Mouse (Mus musculus) spleen, adult 2 months (tissue): Measurements from ENCODE around the gene Dmrta2.

ENCODE experiments used
- CTCF ChIP-seq: fragments of 200-500 bp; IDR thresholded peaks from 2 replicates; pipeline ENCODE4 v1.5.1; 2011; ENCODE audit warnings: mild to moderate bottlenecking, inconsistent platforms; ENCODE audit not compliant: insufficient read depth, insufficient read length, insufficient replicate concordance; ENCODE audit errors: extremely low read depth
- POLR2A ChIP-seq: fragments of 200-500 bp; IDR thresholded peaks from 2 replicates; pipeline ENCODE4 v1.6.1; 2011; ENCODE audit warnings: low read depth, low read length, inconsistent platforms

DNA sequence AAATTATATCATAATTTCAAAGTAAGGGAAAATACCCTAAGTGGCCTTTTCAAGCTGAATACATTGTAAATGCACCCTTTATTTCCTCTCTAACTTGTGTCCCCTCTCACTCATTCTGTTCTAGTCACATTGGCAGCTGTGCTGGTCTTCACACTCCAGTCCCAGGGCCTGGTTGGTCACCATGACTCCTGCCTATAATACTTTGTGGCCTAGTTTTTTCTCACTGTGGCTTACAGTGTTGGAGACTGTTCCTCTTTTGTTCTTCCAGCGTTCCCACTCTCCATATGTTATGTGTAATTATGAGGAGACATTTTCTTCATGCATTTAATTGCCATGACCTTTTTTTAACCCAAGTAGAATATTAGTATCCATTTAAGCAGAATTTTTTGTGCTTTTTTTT is 46.9 kb upstream of the Dmrta2 start:
- TF ChIP-seq CTCF = no peak
- no peak for TF ChIP-seq POLR2A
